Mouse (Mus musculus): ENCODE measurements around the gene Zfp46. TPM values are rescaled to one million over a fixed set of nuclear protein-coding genes. Genes with fewer than 3 reads are reported as not detected.

Zfp46 gene
- total and polyA plus RNA-seq, 3 experiments = 5.9 to 6.6 TPM; not detected in 1

DNA sequence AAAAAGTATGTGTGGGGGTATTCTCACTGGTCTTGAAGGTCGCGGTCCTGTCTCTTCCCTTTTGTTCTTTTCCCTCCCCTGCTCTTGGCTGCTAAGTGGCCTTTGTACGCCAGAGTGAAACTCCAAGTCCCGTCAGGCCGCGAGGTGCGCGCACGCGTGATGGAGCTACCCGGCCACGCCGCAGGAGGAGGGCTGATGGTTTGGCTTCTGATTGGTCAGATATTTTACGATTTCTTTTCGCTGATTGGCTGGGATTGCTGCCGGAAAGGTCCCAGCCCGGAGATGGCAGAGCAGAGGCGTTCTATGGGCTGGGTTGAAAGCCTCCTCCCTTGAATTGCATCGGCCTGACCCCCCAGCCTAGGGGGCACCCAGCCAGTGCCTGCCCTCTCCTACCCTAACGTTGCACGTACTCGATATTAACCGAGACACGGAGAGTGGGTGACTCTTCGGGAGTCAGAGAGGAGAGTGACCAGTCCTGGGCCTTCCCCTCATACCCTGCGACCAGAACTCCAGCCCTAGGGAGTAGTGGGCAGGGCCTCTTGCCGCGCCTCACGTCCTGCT lies 1.4 kb downstream of the Zfp46 start (continued):
- TF ChIP-seq ZNF384 (IDR thresholded peaks at IDR 0.05; ENCODE audit: low read depth, low read length) (no peak), CHD1 (IDR thresholded peaks at IDR 0.05; ENCODE audit: low read depth, low read length) (no peak), MXI1 (IDR thresholded peaks at IDR 0.05; ENCODE audit: low read depth, low read length) (peak; percentile 51), MAZ (IDR thresholded peaks at IDR 0.05; ENCODE audit: low read depth, low read length) (0 out of 2 replicates have a peak, but pooled peaks have one; percentile 9), UBTF (IDR thresholded peaks at IDR 0.05; ENCODE audit: borderline replicate concordance, insufficient read depth, low read depth, low read length) (no peak), EP300 (IDR thresholded peaks at IDR 0.05; ENCODE audit: low read depth in 1 of 2, low read length in 2 of 2) (no peak), HCFC1 (IDR thresholded peaks at IDR 0.05; ENCODE audit: low read depth, low read length) (peak; percentile 86), POLR2AphosphoS2 (IDR thresholded peaks at IDR 0.05; ENCODE audit: low read length) (no peak), MEF2A (IDR thresholded peaks at IDR 0.05; ENCODE audit: extremely low read depth, insufficient replicate concordance, low read depth, low read length, poor library complexity, severe bottlenecking) (no peak), JUND (IDR thresholded peaks at IDR 0.05; ENCODE audit: low read depth, low read length) (no peak), SIN3A (IDR thresholded peaks at IDR 0.05; ENCODE audit: low read length) (peak; percentile 69; the same call in 1 of the 2 replicates), E2F4 (IDR thresholded peaks at IDR 0.05; ENCODE audit: borderline replicate concordance, low read depth, low read length) (no peak), SMC3 (IDR thresholded peaks at IDR 0.05; ENCODE audit: low read depth, low read length) (no peak), GATA1 (IDR thresholded peaks at IDR 0.05; ENCODE audit: low read depth, low read length) (no peak), ELF1 (IDR thresholded peaks at IDR 0.05; ENCODE audit: low read depth, low read length) (peak; percentile 80), POLR2AphosphoS5 (IDR thresholded peaks at IDR 0.05; ENCODE audit: borderline replicate concordance, low read depth, low read length) (no peak), TCF12 (IDR thresholded peaks at IDR 0.05; ENCODE audit: low read depth, low read length) (no peak)

GRCm38 (mm10) chr4:136289918-136290780 lies 5.7 kb downstream of the Zfp46 start:
- Histone ChIP-seq H3K9ac (ENCODE audit: control insufficient read depth, low read depth, low read length, poor library complexity, severe bottlenecking) (no peak overlapping the region), H3K27ac (ENCODE audit: control insufficient read depth, low read depth, low read length) (no peak overlapping the region), H3K4me3 (ENCODE audit: control insufficient read depth in 1 of 2, insufficient read depth in 1 of 2, low read depth in 2 of 2, low read length in 2 of 2) (no peak overlapping the region), H3K36me3 (ENCODE audit: control insufficient read depth in 1 of 2, insufficient read depth in 2 of 2, low read length in 2 of 2) (peaks cover 2 to 3% of the 10 kb centered on the region in 2 experiments; a peak in 2 of 4 replicates), H3K27me3 (ENCODE audit: control insufficient read depth in 1 of 2, insufficient read depth in 2 of 2, low read length in 2 of 2) (no peaks in the 10 kb centered on the region), H3K79me2 (ENCODE audit: control insufficient read depth, insufficient read depth, low read length, poor library complexity) (peaks cover 4% of the 10 kb centered on the region), H3K9me3 (replicated peaks; ENCODE audit: insufficient read depth, low read length) (no peaks in the 10 kb centered on the region), H3K4me1 (ENCODE audit: control insufficient read depth in 1 of 2, insufficient read depth in 2 of 2, low read length in 2 of 2) (peaks cover 0 to 4% of the 10 kb centered on the region in 2 experiments; a peak in 2 of 4 replicates)
- no peak for DNase-seq (ENCODE audit: low read depth, low spot score)
- TF ChIP-seq RAD21 (IDR thresholded peaks at IDR 0.05; ENCODE audit: low read depth, low read length) (no peak), POLR2AphosphoS2 (IDR thresholded peaks at IDR 0.05; ENCODE audit: low read length) (no peak), SMC3 (IDR thresholded peaks at IDR 0.05; ENCODE audit: low read depth, low read length) (no peak), CTCF (IDR thresholded peaks at IDR 0.05 in 2 of 3, conservative IDR thresholded peaks at IDR 0.05 in 1 of 3; ENCODE audit: control insufficient read depth in 1 of 3, insufficient read depth in 1 of 3, low read depth in 2 of 3, low read length in 3 of 3, poor library complexity in 1 of 3, severe bottlenecking in 1 of 3) (no peak), GATA1 (IDR thresholded peaks at IDR 0.05; ENCODE audit: low read depth, low read length) (no peak), TCF12 (IDR thresholded peaks at IDR 0.05; ENCODE audit: low read depth, low read length) (no peak), MXI1 (IDR thresholded peaks at IDR 0.05; ENCODE audit: low read depth, low read length) (no peak), CHD1 (IDR thresholded peaks at IDR 0.05; ENCODE audit: low read depth, low read length) (no peak), MYC (IDR thresholded peaks at IDR 0.05; ENCODE audit: low read depth, low read length) (no peak), HCFC1 (IDR thresholded peaks at IDR 0.05; ENCODE audit: low read depth, low read length) (no peak), ELF1 (IDR thresholded peaks at IDR 0.05; ENCODE audit: low read depth, low read length) (no peak), TAL1 (IDR thresholded peaks at IDR 0.05; ENCODE audit: low read length) (no peak), ZC3H11A (IDR thresholded peaks at IDR 0.05; ENCODE audit: low read depth, low read length) (no peak), BHLHE40 (IDR thresholded peaks at IDR 0.05; ENCODE audit: borderline replicate concordance, low read depth, low read length) (no peak), UBTF (IDR thresholded peaks at IDR 0.05; ENCODE audit: borderline replicate concordance, insufficient read depth, low read depth, low read length) (no peak), ZNF384 (IDR thresholded peaks at IDR 0.05; ENCODE audit: low read depth, low read length) (no peak), MEF2A (IDR thresholded peaks at IDR 0.05; ENCODE audit: extremely low read depth, insufficient replicate concordance, low read depth, low read length, poor library complexity, severe bottlenecking) (no peak), E2F4 (IDR thresholded peaks at IDR 0.05; ENCODE audit: borderline replicate concordance, low read depth, low read length) (no peak), SIN3A (IDR thresholded peaks at IDR 0.05; ENCODE audit: low read length) (no peak), POLR2A (IDR thresholded peaks at IDR 0.05; ENCODE audit: control insufficient read depth in 1 of 2, insufficient read depth in 1 of 2, low read depth in 1 of 2, low read length in 2 of 2, poor library complexity in 1 of 2) (no peak)

Data from MEL (cell line).